Comparison of ENCODE assay signal across 8 mouse cellular contexts in the genomic region with DNA sequence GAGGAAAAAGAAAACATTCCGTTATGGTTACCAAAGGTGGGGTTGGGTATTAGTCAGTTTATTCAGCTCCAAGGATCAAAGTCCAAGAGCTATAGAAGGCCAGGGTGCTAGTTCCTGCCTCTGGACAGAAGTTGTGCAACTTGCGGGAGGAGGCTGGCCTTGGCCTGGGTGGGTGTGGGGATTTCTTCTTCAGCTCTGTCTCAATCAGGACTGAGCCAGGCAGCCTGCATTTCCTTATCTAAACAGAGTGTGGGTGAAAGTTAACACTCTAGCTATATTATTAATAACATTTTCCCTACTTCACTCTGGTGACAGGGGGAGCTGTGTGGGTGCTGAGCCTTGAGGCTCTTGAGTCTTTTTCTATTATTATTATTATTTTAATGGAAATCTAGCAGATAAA. TPM values are rescaled to one million over a fixed set of nuclear protein-coding genes. Genes with fewer than 3 reads are reported as not detected.
A peak's percentile ranks its signal among the peaks of the same experiment; 100 is the strongest.
DNase-seq lines count a peak whose midpoint lies in the region; ATAC-seq lines count a peak whose summit lies in the region.
"Had no signal": no experiment of that assay in that cellular context is flagged by ENCODE, and none has a peak within 500 bp of the region (broad histone marks: within the 10 kb centered on the region; RNA-seq: fewer than 3 reads in every experiment).

No protein-coding gene starts in this region.

- H3K9me3 ChIP-seq in lung, embryonic 15.5 days: no peaks in the 10 kb centered on the region
- H3K9me3 ChIP-seq in forebrain, embryonic 14.5 days (replicated peaks; ENCODE audit: control insufficient read depth, low read length): no peaks in the 10 kb centered on the region

- peak; percentile 84 for ATAC-seq in lung, embryonic 15.5 days (ENCODE audit: borderline replicate concordance, extremely low read depth, low FRiP score, low TSS enrichment)
- no peak for ATAC-seq in forebrain, embryonic 14.5 days

- H3K27ac ChIP-seq in lung, embryonic 15.5 days: no peak overlapping the region
- no peak overlapping the region for H3K27ac ChIP-seq in forebrain, embryonic 14.5 days (ENCODE audit: low read depth, low read length)

- no peak overlapping the region for H3K4me2 ChIP-seq in lung, embryonic 15.5 days
- no peak overlapping the region for H3K4me2 ChIP-seq in forebrain, embryonic 14.5 days (ENCODE audit: low read length)

- no peaks in the 10 kb centered on the region for H3K36me3 ChIP-seq in lung, embryonic 15.5 days
- no peaks in the 10 kb centered on the region for H3K36me3 ChIP-seq in forebrain, embryonic 14.5 days (ENCODE audit: control insufficient read depth, insufficient read depth, low read length)

- peaks cover 5% of the 10 kb centered on the region; the same call in 1 of the 2 replicates for H3K4me1 ChIP-seq in lung, embryonic 15.5 days
- no peaks in the 10 kb centered on the region for H3K4me1 ChIP-seq in forebrain, embryonic 14.5 days (ENCODE audit: control insufficient read depth, insufficient read depth, low read length)

- H3K4me3 ChIP-seq in lung, embryonic 15.5 days: no peak overlapping the region
- no peak overlapping the region for H3K4me3 ChIP-seq in forebrain, embryonic 14.5 days (ENCODE audit: low read depth, low read length)
- H3K4me3 ChIP-seq: erythroblast, embryonic 14.5 days had no signal

- no peaks in the 10 kb centered on the region for H3K27me3 ChIP-seq in lung, embryonic 15.5 days
- H3K27me3 ChIP-seq in forebrain, embryonic 14.5 days (replicated peaks; ENCODE audit: control insufficient read depth, insufficient read depth, low read length): no peaks in the 10 kb centered on the region

- H3K9ac ChIP-seq in lung, embryonic 15.5 days: no peak overlapping the region
- H3K9ac ChIP-seq in forebrain, embryonic 14.5 days (ENCODE audit: low read length): no peak overlapping the region

- WGBS in lung, embryonic 15.5 days: 22% methylated on average over 2 of the region's 2 CpGs
- WGBS in forebrain, embryonic 14.5 days: 78% methylated on average over 2 of the region's 2 CpGs

- peak; percentile 28 for DNase-seq in urinary bladder, postnatal 25 days (ENCODE audit: low spot score)
- DNase-seq in urinary bladder, adult 2 months (ENCODE audit: low spot score): no peak
- DNase-seq in heart, postnatal 4 days: peak; percentile 29
- no peak for DNase-seq in forebrain, embryonic 14.5 days (ENCODE audit: low spot score)
- no peak for DNase-seq in embryo, embryonic 9.5 days (ENCODE audit: extremely low spot score)
- no peak for DNase-seq in gastrocnemius, adult 8-10 months (ENCODE audit: low spot score in 2 of 2)

RNA-seq across cellular contexts. Expression of gene Prdx1, which starts 12.6 kb away (rescaled TPM):
- polyA plus RNA-seq in urinary bladder, adult 2 months (2012; rRNA removed): 456 and 471 TPM in 2 replicates
- total RNA-seq in heart, postnatal 4 days (2021): 100 to 1,000 TPM; 393 to 438 TPM
- polyA plus RNA-seq in lung, embryonic 15.5 days (2015; fragmentation: Nextera tagmentation; extraction: Ambion mirVana): 1,493 and 1,538 TPM in 2 replicates
- 561 and 632 TPM in 2 replicates for polyA plus RNA-seq in forebrain, embryonic 14.5 days (2014; fragmentation: Nextera tagmentation; extraction: Ambion mirVana)
- total RNA-seq in gastrocnemius, adult 8-10 months (2022): 100 to 1,000 TPM; 247 to 330 (median 264) TPM

RNA-seq across cellular contexts. Expression of gene Akr1a1, which starts 21.3 kb away (rescaled TPM):
- polyA plus RNA-seq in urinary bladder, adult 2 months (2012; rRNA removed): 520 and 554 TPM in 2 replicates
- 100 to 1,000 TPM; 438 to 466 TPM for total RNA-seq in heart, postnatal 4 days (2021)
- 820 and 831 TPM in 2 replicates for polyA plus RNA-seq in lung, embryonic 15.5 days (2015; fragmentation: Nextera tagmentation; extraction: Ambion mirVana)
- polyA plus RNA-seq in forebrain, embryonic 14.5 days (2014; fragmentation: Nextera tagmentation; extraction: Ambion mirVana): 910 and 955 TPM in 2 replicates
- total RNA-seq in gastrocnemius, adult 8-10 months (2022): 100 to 1,000 TPM; 187 to 206 (median 199) TPM

RNA-seq across cellular contexts. Expression of gene Mmachc, which starts 35.4 kb away (rescaled TPM):
- polyA plus RNA-seq in urinary bladder, adult 2 months (2012; rRNA removed): 16.8 and 18.0 TPM in 2 replicates
- total RNA-seq in heart, postnatal 4 days (2021): 10 to 100 TPM; 26.5 to 32.4 TPM
- polyA plus RNA-seq in lung, embryonic 15.5 days (2015; fragmentation: Nextera tagmentation; extraction: Ambion mirVana): 24.7 and 24.9 TPM in 2 replicates
- 13.2 and 15.2 TPM in 2 replicates for polyA plus RNA-seq in forebrain, embryonic 14.5 days (2014; fragmentation: Nextera tagmentation; extraction: Ambion mirVana)
- total RNA-seq in gastrocnemius, adult 8-10 months (2022): 10 to 100 TPM; 30.4 to 34.6 (median 33.3) TPM

RNA-seq across cellular contexts. Expression of gene Ccdc163, which starts 35.5 kb away (rescaled TPM):
- polyA plus RNA-seq in urinary bladder, adult 2 months (2012; rRNA removed): 41.4 and 63.0 TPM in 2 replicates
- 10 to 100 TPM; 10.2 to 10.5 TPM for total RNA-seq in heart, postnatal 4 days (2021)
- 31.7 and 33.8 TPM in 2 replicates for polyA plus RNA-seq in lung, embryonic 15.5 days (2015; fragmentation: Nextera tagmentation; extraction: Ambion mirVana)
- 14.6 and 16.9 TPM in 2 replicates for polyA plus RNA-seq in forebrain, embryonic 14.5 days (2014; fragmentation: Nextera tagmentation; extraction: Ambion mirVana)
- total RNA-seq in gastrocnemius, adult 8-10 months (2022): 1 to 10 TPM; 1.2 to 2.2 (median 1.7) TPM

RNA-seq across cellular contexts. Expression of gene Nasp, which starts 45.0 kb away (rescaled TPM):
- 10.2 and 11.7 TPM in 2 replicates for polyA plus RNA-seq in urinary bladder, adult 2 months (2012; rRNA removed)
- total RNA-seq in heart, postnatal 4 days (2021): 10 to 100 TPM; 89.1 to 92.2 TPM
- polyA plus RNA-seq in lung, embryonic 15.5 days (2015; fragmentation: Nextera tagmentation; extraction: Ambion mirVana): 125 and 131 TPM in 2 replicates
- polyA plus RNA-seq in forebrain, embryonic 14.5 days (2014; fragmentation: Nextera tagmentation; extraction: Ambion mirVana): 125 and 129 TPM in 2 replicates
- total RNA-seq in gastrocnemius, adult 8-10 months (2022): 10 to 100 TPM in 2 of 4 experiments, 1 to 10 TPM in 2; 7.8 to 13.0 (median 9.5) TPM

Comparison
In these comparisons a context has a peak if more than half of its experiments do, and no peak if none do; other contexts are left out.
1. DNase-seq: peak in urinary bladder, postnatal 25 days (single experiment) and heart, postnatal 4 days (single experiment); none in urinary bladder, adult 2 months (single experiment), forebrain, embryonic 14.5 days (single experiment), embryo, embryonic 9.5 days (single experiment) and gastrocnemius, adult 8-10 months (0 of 2).